Mouse (Mus musculus) activated CD4-positive, CD25-positive, alpha-beta regulatory T cell, adult 4 months (primary cell): Measurements from ENCODE around the gene Trio. TPM values are rescaled to one million over a fixed set of nuclear protein-coding genes. Genes with fewer than 3 reads are reported as not detected.

Experiments used
- ATAC-seq: one replicate; pipeline ENCODE4 v1.8.0; 2017
- polyA plus RNA-seq, 2 experiments: library from polyadenylated mRNA; unstranded; fragments of 100-300 nt; shearing (Covaris generic); gene quantifications; one replicate each; pipeline ENCODE4 v1.2.1; 2017

Trio gene
- polyA plus RNA-seq, 2 experiments from 2014 or later = 7.8 to 8.1 TPM

- no peak for ATAC-seq
Measured at GRCm38 (mm10) chr15:27871708-27872107, 153.9 kb downstream of the Trio start.

GRCm38 (mm10) chr15:27871260-27871659 lies 154.4 kb downstream of the Trio start:
- ATAC-seq = no peak

GRCm38 (mm10) chr15:27869001-27869400 lies 156.6 kb downstream of the Trio start:
- no peak for ATAC-seq

- no peak for ATAC-seq
Measured at GRCm38 (mm10) chr15:27867831-27868230, 157.8 kb downstream of the Trio start.

- ATAC-seq = no peak
Measured at GRCm38 (mm10) chr15:27866471-27866870, 159.2 kb downstream of the Trio start.

- no peak for ATAC-seq
Measured at GRCm38 (mm10) chr15:27866053-27866452, 159.6 kb downstream of the Trio start.

GRCm38 (mm10) chr15:27864397-27864796 lies 161.3 kb downstream of the Trio start:
- no peak for ATAC-seq

GRCm38 (mm10) chr15:27862949-27863348 lies 162.7 kb downstream of the Trio start:
- no peak for ATAC-seq

- ATAC-seq = no peak
Measured at GRCm38 (mm10) chr15:27860439-27860838, 165.2 kb downstream of the Trio start.

- no peak for ATAC-seq
Measured at GRCm38 (mm10) chr15:27859590-27859989, 166.1 kb downstream of the Trio start.

GRCm38 (mm10) chr15:27859115-27859514 lies 166.5 kb downstream of the Trio start:
- no peak for ATAC-seq

GRCm38 (mm10) chr15:27858179-27858819 lies 167.3 kb downstream of the Trio start:
- ATAC-seq = no peak

- ATAC-seq = no peak
Measured at GRCm38 (mm10) chr15:27857242-27857641, 168.4 kb downstream of the Trio start.

- peak; percentile 76 for ATAC-seq
Measured at GRCm38 (mm10) chr15:27856050-27856787, 169.4 kb downstream of the Trio start.

GRCm38 (mm10) chr15:27851312-27851711 lies 174.3 kb downstream of the Trio start:
- ATAC-seq = peak; percentile 48

- no peak for ATAC-seq
Measured at GRCm38 (mm10) chr15:27850904-27851303, 174.7 kb downstream of the Trio start.

- no peak for ATAC-seq
Measured at GRCm38 (mm10) chr15:27849910-27850309, 175.7 kb downstream of the Trio start.

GRCm38 (mm10) chr15:27841696-27842095 lies 184.0 kb downstream of the Trio start:
- ATAC-seq = no peak

GRCm38 (mm10) chr15:27840579-27840978 lies 185.1 kb downstream of the Trio start:
- ATAC-seq = no peak

- no peak for ATAC-seq
Measured at GRCm38 (mm10) chr15:27840125-27840524, 185.5 kb downstream of the Trio start.

GRCm38 (mm10) chr15:27831646-27832045 lies 194.0 kb downstream of the Trio start:
- no peak for ATAC-seq

- ATAC-seq = peak; percentile 78
Measured at GRCm38 (mm10) chr15:27827871-27828270, 197.8 kb downstream of the Trio start.

- peak; percentile 3 for ATAC-seq
Measured at GRCm38 (mm10) chr15:27826886-27827285, 198.8 kb downstream of the Trio start.

GRCm38 (mm10) chr15:27826048-27826637 lies 199.5 kb downstream of the Trio start:
- peak; percentile 44 for ATAC-seq
